Mouse (Mus musculus) CH12.LX (cell line): ENCODE data around the gene B3gnt4.

Experiments
- E2F4 ChIP-seq: IDR thresholded peaks from 2 replicates; pipeline ENCODE4 v1.6.1; 2011; ENCODE audit warnings: low read depth, low read length, improper control_type of control experiment; ENCODE audit not compliant: insufficient replicate concordance
- NELFE ChIP-seq: IDR thresholded peaks from 2 replicates; pipeline ENCODE4 v1.6.1; 2011; ENCODE audit warnings: low read depth, low read length, improper control_type of control experiment
- POLR2A ChIP-seq: IDR thresholded peaks from 2 replicates; pipeline ENCODE4 v1.6.1; 2011; ENCODE audit warnings: low read depth, mild to moderate bottlenecking, improper control_type of control experiment, low read length
- SIN3A ChIP-seq: IDR thresholded peaks from 2 replicates; pipeline ENCODE4 v1.6.1; 2012; ENCODE audit warnings: low read length, improper control_type of control experiment, inconsistent platforms
- USF2 ChIP-seq: conservative IDR thresholded peaks from 2 replicates; pipeline ENCODE4 v1.6.1; 2011; ENCODE audit warnings: low read depth, low read length, improper control_type of control experiment

DNA sequence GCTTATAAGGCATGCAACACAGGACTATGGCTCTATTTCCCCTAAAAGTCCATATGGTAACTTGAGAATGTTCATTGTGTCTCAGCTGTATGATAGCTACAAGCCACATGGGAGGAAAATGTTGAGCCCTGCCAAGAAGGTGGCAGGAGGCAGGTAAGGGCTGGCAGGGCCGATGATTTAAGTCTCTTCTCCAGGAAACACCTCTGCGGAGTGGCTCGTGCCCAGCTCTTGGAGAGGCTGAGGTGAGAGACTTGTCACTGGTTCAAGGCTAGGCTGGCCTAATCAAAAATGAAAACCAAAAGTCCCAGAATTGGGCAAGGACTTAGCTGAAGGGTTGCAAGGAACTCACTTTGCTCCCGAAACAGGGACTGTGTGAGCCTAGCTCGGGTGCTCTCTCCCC, at the start of gene B3gnt4:
- TF ChIP-seq E2F4 (no peak), NELFE (no peak), POLR2A (no peak), USF2 (no peak), SIN3A (no peak)
